Mouse (Mus musculus) limb, embryonic 13.5 days (tissue): ENCODE data around the gene Gm49336. TPM values are rescaled to one million over a fixed set of nuclear protein-coding genes. Genes with fewer than 3 reads are reported as not detected.

Experiments
- ATAC-seq: fragments of 200-750 bp; cut with Nextera tagmentation; 2 replicates; pipeline ENCODE4 v1.8.0; 2017; ENCODE audit warnings: low read depth, moderate number of reproducible peaks, moderate TSS enrichment; ENCODE audit not compliant: low FRiP score
- H3K27ac ChIP-seq: fragments of 300-500 bp; sonication (generic); 2 replicates; pipeline ENCODE4 v1.5.1; 2015; ENCODE audit warnings: inconsistent platforms, mild to moderate bottlenecking, moderate library complexity
- H3K27me3 ChIP-seq: fragments of 300-500 bp; sonication (generic); 2 replicates; pipeline ENCODE4 v1.6.1; 2015; ENCODE audit warnings: mild to moderate bottlenecking, inconsistent platforms
- H3K36me3 ChIP-seq: fragments of 300-500 bp; sonication (generic); 2 replicates; pipeline ENCODE4 v1.6.1; 2015; ENCODE audit warnings: inconsistent platforms, mild to moderate bottlenecking, moderate library complexity
- H3K4me1 ChIP-seq: fragments of 300-500 bp; sonication (generic); 2 replicates; pipeline ENCODE4 v1.6.1; 2015; ENCODE audit warnings: inconsistent platforms
- H3K4me2 ChIP-seq: fragments of 300-500 bp; sonication (generic); replicated peaks from 2 replicates; pipeline ENCODE4 v1.6.1; 2015; ENCODE audit warnings: inconsistent platforms, mild to moderate bottlenecking, moderate library complexity
- H3K4me3 ChIP-seq: fragments of 300-500 bp; sonication (generic); 2 replicates; pipeline ENCODE4 v1.5.1; 2015; ENCODE audit warnings: moderate library complexity, mild to moderate bottlenecking, inconsistent platforms
- H3K9ac ChIP-seq: fragments of 300-500 bp; sonication (generic); 2 replicates; pipeline ENCODE4 v1.6.1; 2015; ENCODE audit warnings: mild to moderate bottlenecking, inconsistent platforms
- H3K9me3 ChIP-seq: fragments of 300-500 bp; sonication (generic); 2 replicates; pipeline ENCODE4 v1.6.1; 2016; ENCODE audit warnings: inconsistent platforms
- WGBS: fragments of 180-500 bp; shearing (Covaris S2); methylation state at CpG from one replicate; pipeline ENCODE4 v1.1.7; 2015; 5-methylcytosine and 5-hydroxymethylcytosine counted together
- microRNA counts: library from miRNA; unstranded; fragments of <30 nt; microRNA quantifications from one replicate; lab custom pipeline; 2016
- microRNA-seq: library from miRNA; unstranded; fragments of <30 nt; microRNA quantifications from one replicate; pipeline ENCODE4, GENCODE M21; 2016
- polyA plus RNA-seq: library from polyadenylated mRNA; unstranded; fragments of >200 nt; fragmentation: Nextera tagmentation; extraction: Ambion mirVana; gene quantifications from 2 replicates; pipeline ENCODE4 v1.2.1, GENCODE M21; 2015

Gm49336 gene
- polyA plus RNA-seq, 1 experiment from 2014 or later = 51.6 TPM

GRCm38 (mm10) chr14:60177614-60178570, 73.4 kb downstream of the Gm49336 start:
- Histone ChIP-seq H3K9ac (peak overlapping the region; percentile 72), H3K4me3 (peak overlapping the region; percentile 73), H3K9me3 (no peaks in the 10 kb centered on the region), H3K4me1 (peaks cover 4% of the 10 kb centered on the region; the same call in 1 of the 2 replicates), H3K4me2 (peak overlapping the region; percentile 99), H3K27ac (no peak overlapping the region), H3K36me3 (no peaks in the 10 kb centered on the region), H3K27me3 (peaks cover 55% of the 10 kb centered on the region)
- WGBS = 20% methylated on average over 37 of the region's 37 CpGs
- peak; percentile 17; the same call in 1 of the 2 replicates for ATAC-seq

GRCm38 (mm10) chr14:60176891-60177613, 74.3 kb downstream of the Gm49336 start:
- H3K4me2 ChIP-seq = peak overlapping the region; percentile 99
- H3K9me3 ChIP-seq = no peaks in the 10 kb centered on the region
- peak overlapping the region; percentile 72 for H3K9ac ChIP-seq
- H3K27ac ChIP-seq = no peak overlapping the region
- under 1% methylated on average over 82 of the region's 84 CpGs for WGBS
- peak; percentile 83 for ATAC-seq
- peaks cover 4% of the 10 kb centered on the region; the same call in 1 of the 2 replicates for H3K4me1 ChIP-seq
- no peaks in the 10 kb centered on the region for H3K36me3 ChIP-seq
- peak overlapping the region; percentile 73 for H3K4me3 ChIP-seq
- peaks cover 63% of the 10 kb centered on the region for H3K27me3 ChIP-seq

GRCm38 (mm10) chr14:60176469-60176890, 74.8 kb downstream of the Gm49336 start:
- no peak overlapping the region for H3K27ac ChIP-seq
- ATAC-seq = no peak
- H3K36me3 ChIP-seq = no peaks in the 10 kb centered on the region
- 27% methylated on average over 9 of the region's 9 CpGs for WGBS
- H3K4me1 ChIP-seq = peaks cover 4% of the 10 kb centered on the region; the same call in 1 of the 2 replicates
- peaks cover 67% of the 10 kb centered on the region for H3K27me3 ChIP-seq
- peak overlapping the region; percentile 73 for H3K4me3 ChIP-seq
- H3K9ac ChIP-seq = peak overlapping the region; percentile 72; the same call in 1 of the 2 replicates
- no peaks in the 10 kb centered on the region for H3K9me3 ChIP-seq
- H3K4me2 ChIP-seq = peak overlapping the region; percentile 99

- H3K9me3 ChIP-seq = no peaks in the 10 kb centered on the region
- H3K27me3 ChIP-seq = peaks cover 44% of the 10 kb centered on the region
- H3K4me2 ChIP-seq = no peak overlapping the region
- WGBS = 52% methylated on average over 12 of the region's 12 CpGs
- no peak overlapping the region for H3K9ac ChIP-seq
- no peak for ATAC-seq
- no peak overlapping the region for H3K4me3 ChIP-seq
- no peaks in the 10 kb centered on the region for H3K36me3 ChIP-seq
- no peaks in the 10 kb centered on the region for H3K4me1 ChIP-seq
- no peak overlapping the region for H3K27ac ChIP-seq
Observed at GRCm38 (mm10) chr14:60172286-60173055, 78.8 kb downstream of the Gm49336 start.

- ATAC-seq = no peak
Observed at GRCm38 (mm10) chr14:60170845-60171610, 80.3 kb downstream of the Gm49336 start.

GRCm38 (mm10) chr14:60163367-60163766, 87.9 kb downstream of the Gm49336 start:
- H3K9ac ChIP-seq = no peak overlapping the region
- H3K36me3 ChIP-seq = no peaks in the 10 kb centered on the region
- no peak overlapping the region for H3K4me2 ChIP-seq
- no peak overlapping the region for H3K4me3 ChIP-seq
- H3K9me3 ChIP-seq = no peaks in the 10 kb centered on the region
- 87% methylated on average over 3 of the region's 3 CpGs for WGBS
- H3K27ac ChIP-seq = no peak overlapping the region
- H3K4me1 ChIP-seq = no peaks in the 10 kb centered on the region
- no peaks in the 10 kb centered on the region for H3K27me3 ChIP-seq
- ATAC-seq = no peak

More at GRCm38 (mm10) chr14:60170845-60171610, 80.3 kb downstream of the Gm49336 start:
- no peaks in the 10 kb centered on the region for H3K9me3 ChIP-seq
- H3K27me3 ChIP-seq = peaks cover 29% of the 10 kb centered on the region
- H3K4me1 ChIP-seq = no peaks in the 10 kb centered on the region
- no peak overlapping the region for H3K4me3 ChIP-seq
- no peak overlapping the region for H3K4me2 ChIP-seq
- no peaks in the 10 kb centered on the region for H3K36me3 ChIP-seq
- H3K27ac ChIP-seq = no peak overlapping the region
- 56% methylated on average over 16 of the region's 16 CpGs for WGBS
- H3K9ac ChIP-seq = no peak overlapping the region

MicroRNAs encoded within 50 kb of the gene (microRNA counts, 519-probe panel; counts per million panel counts)
- microRNA mmu-miR-719 (lab: Ali Mortazavi, UCI) = not detected

Small RNAs within 50 kb of the gene (microRNA-seq; reads per million reads assigned to microRNA genes)
- 0.52 reads per million for gene Mir719

Other genes starting within 250 kb of the Gm49336 start
- 3.2 and 3.8 TPM in 2 replicates for gene Atp8a2, start 54.3 kb downstream of the Gm49336 start, polyA plus RNA-seq
- not detected in 2 replicates for gene Nupl1, start 76 bp downstream of the Gm49336 start, polyA plus RNA-seq
- gene Mtmr6, start 13.7 kb upstream of the Gm49336 start, polyA plus RNA-seq = 35.2 and 37.4 TPM in 2 replicates
- gene Amer2, start 121.8 kb upstream of the Gm49336 start, polyA plus RNA-seq = 1.8 and 2.3 TPM in 2 replicates